Mouse (Mus musculus) heart, embryonic 10.5 days (tissue): ENCODE measurements around the gene Vtcn1. TPM values are rescaled to one million over a fixed set of nuclear protein-coding genes. Genes with fewer than 3 reads are reported as not detected.

ENCODE experiments used
- DNase-seq: peaks from one replicate; pipeline ENCODE4 v3.0.0-alpha.2; 2017; ENCODE audit warnings: low spot score
- H3K27ac ChIP-seq: fragments of 300-500 bp; sonication (generic); 2 replicates; pipeline ENCODE4 v1.5.1; 2016; ENCODE audit warnings: mild to moderate bottlenecking
- H3K27me3 ChIP-seq: fragments of 300-500 bp; sonication (generic); 2 replicates; pipeline ENCODE4 v1.6.1; 2016; ENCODE audit warnings: mild to moderate bottlenecking; ENCODE audit not compliant: poor library complexity, insufficient read depth, severe bottlenecking
- H3K36me3 ChIP-seq: fragments of 300-500 bp; sonication (generic); 2 replicates; pipeline ENCODE4 v1.6.1; 2016; ENCODE audit warnings: mild to moderate bottlenecking, moderate library complexity
- H3K4me1 ChIP-seq: fragments of 300-500 bp; sonication (generic); 2 replicates; pipeline ENCODE4 v1.6.1; 2016; ENCODE audit warnings: mild to moderate bottlenecking
- H3K4me3 ChIP-seq: fragments of 300-500 bp; sonication (generic); 2 replicates; pipeline ENCODE4 v1.5.1; 2016; ENCODE audit warnings: mild to moderate bottlenecking, moderate library complexity
- H3K9me3 ChIP-seq: fragments of 300-500 bp; sonication (generic); 2 replicates; pipeline ENCODE4 v1.6.1; 2016; ENCODE audit warnings: mild to moderate bottlenecking, moderate library complexity
- WGBS: fragments of 180-500 bp; shearing (Covaris S2); methylation state at CpG from one replicate; pipeline ENCODE4 v1.1.7; 2016; 5-methylcytosine and 5-hydroxymethylcytosine counted together
- polyA plus RNA-seq: library from polyadenylated mRNA; unstranded; fragments of >200 nt; fragmentation: Nextera tagmentation; extraction: Ambion mirVana; gene quantifications from 2 replicates; pipeline ENCODE4 v1.2.1, GENCODE M21; 2016

The Vtcn1 gene
- polyA plus RNA-seq, result 0.05 TPM in 2 replicates

- peak within 1 kb of the TSS; percentile 19 for H3K27ac ChIP-seq
- H3K36me3 ChIP-seq, result no peaks in the 10 kb centered on the region
- H3K27me3 ChIP-seq, result no peaks in the 10 kb centered on the region
- H3K4me1 ChIP-seq, result peaks cover 24% of the 10 kb centered on the region
- DNase-seq, result no peak
- no peaks in the 10 kb centered on the region for H3K9me3 ChIP-seq
- WGBS, result 30% methylated on average over 6 of the region's 6 CpGs
- H3K4me3 ChIP-seq, result no peak within 1 kb of the TSS
Observed at GRCm38 (mm10) chr3:100825225-100825965, at the start of gene Vtcn1. Gene Vtcn1, plus strand, starts transcription at chr3:100825459.

- no peak overlapping the region for H3K27ac ChIP-seq
- H3K4me1 ChIP-seq, result 0 out of 2 replicates have a peak, but pooled peaks cover 3% of the 10 kb centered on the region
- no peaks in the 10 kb centered on the region for H3K9me3 ChIP-seq
- H3K36me3 ChIP-seq, result no peaks in the 10 kb centered on the region
- no peak for DNase-seq
- no peak overlapping the region for H3K4me3 ChIP-seq
- no peaks in the 10 kb centered on the region for H3K27me3 ChIP-seq
- WGBS, result 81% methylated on average over 6 of the region's 6 CpGs
Observed at GRCm38 (mm10) chr3:100776967-100777366, 48.3 kb upstream of the Vtcn1 start.

GRCm38 (mm10) chr3:100777568-100777967 is 47.7 kb upstream of the Vtcn1 start:
- no peaks in the 10 kb centered on the region for H3K9me3 ChIP-seq
- WGBS, result 78% methylated on average over 4 of the region's 4 CpGs
- H3K27me3 ChIP-seq, result no peaks in the 10 kb centered on the region
- 0 out of 2 replicates have a peak, but pooled peaks cover 3% of the 10 kb centered on the region for H3K4me1 ChIP-seq
- H3K27ac ChIP-seq, result no peak overlapping the region
- no peak for DNase-seq
- no peaks in the 10 kb centered on the region for H3K36me3 ChIP-seq
- no peak overlapping the region for H3K4me3 ChIP-seq

GRCm38 (mm10) chr3:100786076-100786475 is 39.2 kb upstream of the Vtcn1 start:
- WGBS, result 63% methylated on average over 2 of the region's 2 CpGs
- Histone ChIP-seq H3K9me3 (no peaks in the 10 kb centered on the region), H3K27me3 (no peaks in the 10 kb centered on the region), H3K36me3 (no peaks in the 10 kb centered on the region), H3K4me3 (no peak overlapping the region), H3K27ac (no peak overlapping the region), H3K4me1 (peaks cover 5% of the 10 kb centered on the region; the same call in 1 of the 2 replicates)
- no peak for DNase-seq

GRCm38 (mm10) chr3:100791670-100792069 is 33.6 kb upstream of the Vtcn1 start:
- Histone ChIP-seq H3K27ac (no peak overlapping the region), H3K36me3 (no peaks in the 10 kb centered on the region), H3K9me3 (no peaks in the 10 kb centered on the region), H3K4me1 (peaks cover 10% of the 10 kb centered on the region; the same call in 1 of the 2 replicates), H3K27me3 (no peaks in the 10 kb centered on the region), H3K4me3 (no peak overlapping the region)
- no peak for DNase-seq
- 85% methylated on average over 3 of the region's 3 CpGs for WGBS

GRCm38 (mm10) chr3:100793345-100793744 is 31.9 kb upstream of the Vtcn1 start:
- WGBS, result 72% methylated on average over 2 of the region's 2 CpGs
- peaks cover 11% of the 10 kb centered on the region; the same call in 1 of the 2 replicates for H3K4me1 ChIP-seq
- no peaks in the 10 kb centered on the region for H3K9me3 ChIP-seq
- no peak for DNase-seq
- no peaks in the 10 kb centered on the region for H3K36me3 ChIP-seq
- H3K27me3 ChIP-seq, result no peaks in the 10 kb centered on the region
- H3K27ac ChIP-seq, result no peak overlapping the region
- H3K4me3 ChIP-seq, result no peak overlapping the region

- no peaks in the 10 kb centered on the region for H3K36me3 ChIP-seq
- WGBS, result 75% methylated on average over 4 of the region's 4 CpGs
Observed at GRCm38 (mm10) chr3:100796571-100796970, 28.7 kb upstream of the Vtcn1 start.

GRCm38 (mm10) chr3:100797166-100798145 is 27.8 kb upstream of the Vtcn1 start:
- no peaks in the 10 kb centered on the region for H3K27me3 ChIP-seq
- WGBS, result 78% methylated on average over 6 of the region's 6 CpGs
- no peak for DNase-seq
- no peaks in the 10 kb centered on the region for H3K9me3 ChIP-seq
- H3K4me3 ChIP-seq, result no peak overlapping the region
- peaks cover 11% of the 10 kb centered on the region; the same call in 1 of the 2 replicates for H3K4me1 ChIP-seq
- no peaks in the 10 kb centered on the region for H3K36me3 ChIP-seq
- H3K27ac ChIP-seq, result no peak overlapping the region

More at GRCm38 (mm10) chr3:100796571-100796970, 28.7 kb upstream of the Vtcn1 start:
- no peaks in the 10 kb centered on the region for H3K9me3 ChIP-seq
- H3K4me3 ChIP-seq, result no peak overlapping the region
- DNase-seq, result no peak
- H3K4me1 ChIP-seq, result peaks cover 11% of the 10 kb centered on the region; the same call in 1 of the 2 replicates
- H3K27me3 ChIP-seq, result no peaks in the 10 kb centered on the region
- H3K27ac ChIP-seq, result no peak overlapping the region

- no peak overlapping the region for H3K27ac ChIP-seq
- DNase-seq, result no peak
Observed at GRCm38 (mm10) chr3:100798872-100799422, 26.3 kb upstream of the Vtcn1 start.

GRCm38 (mm10) chr3:100804975-100805374 is 20.3 kb upstream of the Vtcn1 start:
- Histone ChIP-seq H3K27me3 (no peaks in the 10 kb centered on the region), H3K4me3 (no peak overlapping the region), H3K9me3 (no peaks in the 10 kb centered on the region), H3K4me1 (0 out of 2 replicates have a peak, but pooled peaks cover 7% of the 10 kb centered on the region), H3K36me3 (no peaks in the 10 kb centered on the region), H3K27ac (peak overlapping the region; percentile 30; the same call in 1 of the 2 replicates)
- no peak for DNase-seq
- 71% methylated on average over 1 of the region's 1 CpGs for WGBS

More at GRCm38 (mm10) chr3:100798872-100799422, 26.3 kb upstream of the Vtcn1 start:
- peaks cover 7% of the 10 kb centered on the region; the same call in 1 of the 2 replicates for H3K4me1 ChIP-seq
- WGBS, result 90% methylated on average over 3 of the region's 3 CpGs
- H3K27me3 ChIP-seq, result no peaks in the 10 kb centered on the region
- H3K36me3 ChIP-seq, result no peaks in the 10 kb centered on the region
- H3K9me3 ChIP-seq, result no peaks in the 10 kb centered on the region
- H3K4me3 ChIP-seq, result no peak overlapping the region

GRCm38 (mm10) chr3:100805925-100806324 is 19.3 kb upstream of the Vtcn1 start:
- H3K36me3 ChIP-seq, result no peaks in the 10 kb centered on the region
- H3K4me1 ChIP-seq, result 0 out of 2 replicates have a peak, but pooled peaks cover 7% of the 10 kb centered on the region
- DNase-seq, result no peak
- no peaks in the 10 kb centered on the region for H3K9me3 ChIP-seq
- 61% methylated on average over 6 of the region's 6 CpGs for WGBS
- H3K4me3 ChIP-seq, result no peak overlapping the region
- peak overlapping the region; percentile 29; the same call in 1 of the 2 replicates for H3K27ac ChIP-seq
- no peaks in the 10 kb centered on the region for H3K27me3 ChIP-seq

GRCm38 (mm10) chr3:100810461-100810860 is 14.8 kb upstream of the Vtcn1 start:
- no peak overlapping the region for H3K4me3 ChIP-seq
- H3K27me3 ChIP-seq, result no peaks in the 10 kb centered on the region
- 75% methylated on average over 2 of the region's 2 CpGs for WGBS
- H3K27ac ChIP-seq, result no peak overlapping the region
- 0 out of 2 replicates have a peak, but pooled peaks cover 7% of the 10 kb centered on the region for H3K4me1 ChIP-seq
- no peaks in the 10 kb centered on the region for H3K36me3 ChIP-seq
- no peak for DNase-seq
- H3K9me3 ChIP-seq, result no peaks in the 10 kb centered on the region
